Mouse (Mus musculus): ENCODE measurements at regions not wholly inside any gene's neighbourhood (a gene's known extent, or its start where the extent isn't known, plus 50 kb on each side); places are given as distances from the start of the nearest gene placed in this dataset.

DNA sequence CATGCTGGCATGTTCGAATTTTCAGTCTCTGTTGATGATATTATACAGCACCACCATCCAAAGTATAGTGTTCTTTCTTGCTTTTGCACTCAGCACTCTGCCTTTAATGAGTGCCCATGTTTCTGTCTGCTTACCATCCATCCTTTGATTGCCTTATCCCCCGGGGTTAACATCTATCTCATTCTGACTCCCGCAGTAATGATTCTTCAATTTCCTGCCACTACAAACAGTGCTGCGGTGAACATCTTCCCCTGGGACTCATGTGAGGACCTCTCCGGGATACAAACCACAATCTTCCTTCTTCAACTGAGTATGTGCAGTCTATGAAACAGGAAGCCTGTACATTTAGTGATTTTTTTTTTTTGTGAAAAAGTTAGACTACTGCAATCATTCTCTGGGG is 131.8 kb upstream of the Tmpo start:
- Histone ChIP-seq H3K27ac (replicated peaks; ENCODE audit: low read depth, low read length) (no peak overlapping the region), H3K9me3 (ENCODE audit: control insufficient read depth, low read length) (no peaks in the 10 kb centered on the region), H3K9ac (ENCODE audit: low read depth, low read length, severe bottlenecking) (no peak overlapping the region), H3K4me2 (replicated peaks; ENCODE audit: low read depth, low read length, severe bottlenecking) (no peak overlapping the region), H3K4me1 (ENCODE audit: control insufficient read depth, insufficient read depth, low read length) (no peaks in the 10 kb centered on the region), H3K4me3 (replicated peaks; ENCODE audit: low read length) (no peak overlapping the region), H3K27me3 (ENCODE audit: control insufficient read depth, insufficient read depth, low read length) (no peaks in the 10 kb centered on the region), H3K36me3 (ENCODE audit: control insufficient read depth, insufficient read depth, low read length) (no peaks in the 10 kb centered on the region)
- TF ChIP-seq POLR2A (IDR thresholded peaks at IDR 0.05; ENCODE audit: borderline replicate concordance, extremely low read depth, insufficient read depth, insufficient read length), result no peak
- DNase-seq (ENCODE audit: low spot score), result no peak
- WGBS, result 70% methylated on average over 5 of the region's 5 CpGs
- no peak for ATAC-seq (ENCODE audit: low FRiP score, low read depth)

DNA sequence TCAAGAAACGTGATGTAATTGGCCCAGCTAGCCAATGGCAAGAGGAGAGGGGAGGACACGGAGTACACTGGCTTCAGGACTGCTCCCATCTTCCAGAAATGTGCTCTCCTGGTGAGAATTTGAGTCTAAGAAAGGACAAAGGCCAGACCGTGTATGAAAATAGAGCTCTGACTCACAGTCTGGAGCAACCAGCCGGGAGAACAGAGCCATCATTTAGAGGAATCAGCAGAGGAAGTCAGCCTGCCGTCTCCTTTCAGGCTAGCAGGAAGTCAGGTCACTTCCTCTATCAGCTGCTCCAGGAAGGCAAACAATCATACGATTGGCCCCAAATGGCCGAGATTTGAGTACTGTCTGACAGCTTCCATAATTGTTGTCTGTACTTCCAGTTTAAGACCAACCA is 119.0 kb upstream of the Tmpo start:
- DNase-seq (ENCODE audit: low spot score) (no peak), ATAC-seq (ENCODE audit: low FRiP score, low read depth) (no peak)
- H3K9ac ChIP-seq (ENCODE audit: low read depth, low read length, severe bottlenecking), result no peak overlapping the region
- 70% methylated on average over 7 of the region's 7 CpGs for WGBS
- no peak overlapping the region for H3K4me2 ChIP-seq (replicated peaks; ENCODE audit: low read depth, low read length, severe bottlenecking)
- no peaks in the 10 kb centered on the region for H3K36me3 ChIP-seq (ENCODE audit: control insufficient read depth, insufficient read depth, low read length)
- H3K27ac ChIP-seq (replicated peaks; ENCODE audit: low read depth, low read length), result no peak overlapping the region
- no peaks in the 10 kb centered on the region; the same call in 1 of the 2 replicates for H3K4me1 ChIP-seq (ENCODE audit: control insufficient read depth, insufficient read depth, low read length)
- TF ChIP-seq POLR2A (IDR thresholded peaks at IDR 0.05; ENCODE audit: borderline replicate concordance, extremely low read depth, insufficient read depth, insufficient read length), result no peak
- H3K4me3 ChIP-seq (replicated peaks; ENCODE audit: low read length), result no peak overlapping the region
- H3K27me3 ChIP-seq (ENCODE audit: control insufficient read depth, insufficient read depth, low read length), result no peaks in the 10 kb centered on the region
- H3K9me3 ChIP-seq (ENCODE audit: control insufficient read depth, low read length), result no peaks in the 10 kb centered on the region

DNA sequence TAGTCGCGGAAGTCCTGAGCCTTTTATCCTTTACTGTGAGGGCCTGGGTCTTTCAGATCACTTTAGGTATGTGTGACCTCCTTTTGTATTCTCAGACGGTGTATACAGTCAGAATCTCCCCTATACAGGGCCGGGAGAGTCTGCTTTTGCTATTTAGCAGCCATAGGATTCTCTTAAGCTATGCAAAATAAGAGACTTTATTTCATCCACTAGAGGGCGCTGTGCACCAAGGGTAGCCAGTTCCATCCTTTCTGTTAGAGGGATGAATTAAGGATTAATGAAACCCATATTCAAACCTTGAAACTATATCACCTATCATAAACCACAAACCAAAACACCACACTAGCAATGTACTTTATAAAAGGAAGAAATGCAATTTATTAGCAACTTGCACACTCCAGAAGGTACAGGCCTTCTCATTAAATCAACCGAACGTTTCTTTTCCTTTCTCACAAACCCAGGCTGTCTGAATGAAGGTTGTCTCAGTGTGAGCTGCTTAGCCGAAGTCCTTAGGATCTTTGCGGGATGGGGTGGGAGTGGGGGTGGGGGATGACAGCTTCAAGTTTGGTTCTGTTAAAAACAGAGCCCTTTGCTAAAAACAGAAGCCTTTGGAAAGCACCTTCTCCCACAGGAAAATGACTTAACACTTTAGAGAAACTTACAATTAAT is 116.8 kb upstream of the Tmpo start:
- 20% methylated on average over 9 of the region's 9 CpGs for WGBS
- Histone ChIP-seq H3K27me3 (ENCODE audit: control insufficient read depth, insufficient read depth, low read length) (no peaks in the 10 kb centered on the region), H3K9ac (ENCODE audit: low read depth, low read length, severe bottlenecking) (no peak overlapping the region), H3K36me3 (ENCODE audit: control insufficient read depth, insufficient read depth, low read length) (no peaks in the 10 kb centered on the region), H3K9me3 (ENCODE audit: control insufficient read depth, low read length) (no peaks in the 10 kb centered on the region), H3K27ac (replicated peaks; ENCODE audit: low read depth, low read length) (no peak overlapping the region), H3K4me3 (replicated peaks; ENCODE audit: low read length) (no peak overlapping the region), H3K4me2 (replicated peaks; ENCODE audit: low read depth, low read length, severe bottlenecking) (no peak overlapping the region), H3K4me1 (ENCODE audit: control insufficient read depth, insufficient read depth, low read length) (no peaks in the 10 kb centered on the region; the same call in 1 of the 2 replicates)
- DNase-seq (ENCODE audit: low spot score), result peak; percentile 92
- no peak for TF ChIP-seq POLR2A (IDR thresholded peaks at IDR 0.05; ENCODE audit: borderline replicate concordance, extremely low read depth, insufficient read depth, insufficient read length)
- peak; percentile 87 for ATAC-seq (ENCODE audit: low FRiP score, low read depth)

DNA sequence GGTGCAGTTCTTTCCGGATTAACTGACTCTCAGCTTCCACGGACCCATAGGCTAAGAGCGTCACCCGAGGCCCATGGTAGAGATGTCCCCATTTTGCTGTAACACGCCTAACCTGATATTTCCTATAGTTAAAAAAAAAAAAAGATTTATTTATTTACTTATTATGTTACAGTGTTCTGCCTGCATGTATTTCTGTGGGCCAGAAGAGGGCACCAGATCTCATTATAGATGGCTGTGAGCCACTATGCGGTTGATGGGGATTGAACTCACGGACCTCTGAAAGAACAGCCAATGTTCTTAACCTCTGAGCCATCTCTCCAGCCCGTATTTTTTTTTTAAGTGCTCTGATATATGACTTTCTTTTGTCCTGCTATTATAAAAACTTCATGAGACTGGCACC is 114.2 kb upstream of the Tmpo start:
- no peak overlapping the region for H3K4me2 ChIP-seq (replicated peaks; ENCODE audit: low read depth, low read length, severe bottlenecking)
- no peaks in the 10 kb centered on the region for H3K36me3 ChIP-seq (ENCODE audit: control insufficient read depth, insufficient read depth, low read length)
- DNase-seq (ENCODE audit: low spot score) (no peak), ATAC-seq (ENCODE audit: low FRiP score, low read depth) (no peak)
- no peak overlapping the region for H3K9ac ChIP-seq (ENCODE audit: low read depth, low read length, severe bottlenecking)
- H3K4me3 ChIP-seq (replicated peaks; ENCODE audit: low read length), result no peak overlapping the region
- no peaks in the 10 kb centered on the region for H3K27me3 ChIP-seq (ENCODE audit: control insufficient read depth, insufficient read depth, low read length)
- WGBS, result 81% methylated on average over 8 of the region's 8 CpGs
- no peaks in the 10 kb centered on the region for H3K9me3 ChIP-seq (ENCODE audit: control insufficient read depth, low read length)
- H3K4me1 ChIP-seq (ENCODE audit: control insufficient read depth, insufficient read depth, low read length), result no peaks in the 10 kb centered on the region; the same call in 1 of the 2 replicates
- no peak overlapping the region for H3K27ac ChIP-seq (replicated peaks; ENCODE audit: low read depth, low read length)
- TF ChIP-seq POLR2A (IDR thresholded peaks at IDR 0.05; ENCODE audit: borderline replicate concordance, extremely low read depth, insufficient read depth, insufficient read length), result no peak

DNA sequence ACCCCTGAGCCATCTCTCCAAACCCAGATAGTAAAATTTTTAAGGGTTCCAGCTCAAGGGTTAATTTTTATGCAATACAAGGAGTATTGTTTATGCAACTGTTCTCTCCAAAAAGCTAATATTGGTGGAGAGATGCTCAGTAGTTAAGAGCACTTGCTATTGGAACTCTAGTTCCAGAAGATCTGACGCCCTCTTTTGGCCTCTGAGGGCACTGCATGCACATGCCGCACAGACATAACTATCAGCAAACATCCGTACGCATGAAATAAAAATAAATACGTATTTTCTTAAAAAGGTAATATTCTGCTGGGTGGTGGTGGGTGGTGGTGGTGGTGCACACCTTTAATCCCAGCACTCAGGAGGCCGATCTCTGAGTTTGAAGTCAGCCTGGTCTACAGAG is 112.1 kb upstream of the Tmpo start:
- Histone ChIP-seq H3K27me3 (ENCODE audit: control insufficient read depth, insufficient read depth, low read length) (no peaks in the 10 kb centered on the region), H3K9me3 (ENCODE audit: control insufficient read depth, low read length) (no peaks in the 10 kb centered on the region), H3K27ac (replicated peaks; ENCODE audit: low read depth, low read length) (no peak overlapping the region), H3K36me3 (ENCODE audit: control insufficient read depth, insufficient read depth, low read length) (no peaks in the 10 kb centered on the region), H3K4me2 (replicated peaks; ENCODE audit: low read depth, low read length, severe bottlenecking) (no peak overlapping the region), H3K4me3 (replicated peaks; ENCODE audit: low read length) (no peak overlapping the region), H3K4me1 (ENCODE audit: control insufficient read depth, insufficient read depth, low read length) (no peaks in the 10 kb centered on the region; the same call in 1 of the 2 replicates), H3K9ac (ENCODE audit: low read depth, low read length, severe bottlenecking) (no peak overlapping the region)
- ATAC-seq (ENCODE audit: low FRiP score, low read depth) (no peak), DNase-seq (ENCODE audit: low spot score) (no peak)
- WGBS, result 87% methylated on average over 6 of the region's 6 CpGs
- TF ChIP-seq POLR2A (IDR thresholded peaks at IDR 0.05; ENCODE audit: borderline replicate concordance, extremely low read depth, insufficient read depth, insufficient read length), result no peak

All from limb, embryonic 14.5 days (tissue).